Mouse (Mus musculus): ENCODE data around the gene Adgrb2.

DNA sequence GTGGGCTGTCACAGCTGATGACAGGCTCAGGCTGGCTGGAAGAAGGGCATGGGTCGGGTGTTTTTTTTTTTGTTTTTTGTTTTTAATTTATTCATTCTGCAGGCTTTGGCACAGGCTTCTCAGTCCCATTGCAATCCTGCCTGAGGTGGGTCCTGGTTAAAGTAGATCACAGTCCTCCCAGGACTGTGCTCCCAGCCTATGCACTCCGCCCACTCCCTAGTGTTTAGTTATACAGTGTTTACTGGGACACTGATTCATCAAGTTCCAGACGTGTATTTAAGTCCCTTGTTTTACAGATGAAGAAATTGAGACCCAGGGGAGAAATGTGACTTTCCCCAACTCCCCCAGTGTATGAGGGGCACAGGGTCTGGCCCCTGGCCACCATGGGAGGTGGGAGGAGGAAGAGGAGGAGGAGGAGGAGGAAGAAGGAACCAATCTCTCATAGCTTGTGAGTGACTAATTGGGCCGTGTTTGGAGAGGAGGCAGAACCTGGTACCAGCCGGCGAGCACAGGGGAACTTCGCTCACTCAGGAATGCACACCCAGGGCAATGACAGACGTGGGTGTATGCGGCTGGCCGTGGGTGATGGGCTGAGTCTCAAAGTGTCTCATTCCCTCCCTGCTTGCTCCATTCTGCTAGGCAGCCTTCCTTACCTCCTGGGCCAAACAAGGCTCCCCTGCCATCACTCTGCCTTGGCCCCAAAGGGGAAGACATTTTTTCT lies 39.0 kb downstream of the Adgrb2 start:
- peak; percentile 36; the same call in 1 of the 2 replicates for TF ChIP-seq POLR2A (IDR thresholded peaks at IDR 0.05; ENCODE audit: extremely low read depth, insufficient read depth, low read length)
- TF ChIP-seq CTCF (IDR thresholded peaks at IDR 0.05; ENCODE audit: extremely low read depth, insufficient read depth, low read length), result no peak

Data from cortical plate, adult 2 months (tissue).